Mouse (Mus musculus): ENCODE results near the gene Gm14401.
"Not testable (repeated sequence)": the region's sequence is repeated elsewhere in the genome, so short reads cannot be mapped to it uniquely, and the experiment has no call there.

- not testable (repeated sequence) for TF ChIP-seq CTCF (IDR thresholded peaks at IDR 0.05; ENCODE audit: borderline replicate concordance, control insufficient read depth, extremely low read depth, insufficient read depth, low read length, poor library complexity); POLR2A (IDR thresholded peaks at IDR 0.05; ENCODE audit: control insufficient read depth, extremely low read depth, insufficient read depth, low read length, poor library complexity)
Measured at GRCm38 (mm10) chr2:177129097-177129496, 55.0 kb downstream of the Gm14401 start.

All from thymus, adult 2 months (tissue).